Mouse (Mus musculus) midbrain, postnatal 0 days (tissue): ENCODE results near the gene Nudt16l1. TPM values are rescaled to one million over a fixed set of nuclear protein-coding genes. Genes with fewer than 3 reads are reported as not detected.

ENCODE experiments used
- ATAC-seq: fragments of 200-750 bp; cut with Nextera tagmentation; 2 replicates; pipeline ENCODE4 v1.8.0; 2017; ENCODE audit warnings: moderate number of reproducible peaks, mild to moderate bottlenecking, moderate TSS enrichment, moderate library complexity; ENCODE audit not compliant: low FRiP score
- DNase-seq: peaks from one replicate; pipeline ENCODE4 v3.0.0-alpha.2; 2015; ENCODE audit warnings: low spot score
- H3K27ac ChIP-seq: fragments of 300-500 bp; sonication (generic); 2 replicates; pipeline ENCODE4 v1.5.1; 2014; ENCODE audit warnings: low read depth, mild to moderate bottlenecking, low read length, mixed read lengths
- H3K27me3 ChIP-seq: fragments of 300-500 bp; sonication (generic); 2 replicates; pipeline ENCODE4 v1.6.1; 2014; ENCODE audit warnings: low read length, control low read depth, mixed read lengths; ENCODE audit not compliant: insufficient read depth
- H3K36me3 ChIP-seq: fragments of 300-500 bp; sonication (generic); 2 replicates; pipeline ENCODE4 v1.6.1; 2014; ENCODE audit warnings: low read length, control low read depth, mixed read lengths; ENCODE audit not compliant: insufficient read depth
- H3K4me1 ChIP-seq: fragments of 300-500 bp; sonication (generic); 2 replicates; pipeline ENCODE4 v1.6.1; 2014; ENCODE audit warnings: mild to moderate bottlenecking, control low read depth, antibody characterized with exemption, low read length, mixed read lengths; ENCODE audit not compliant: insufficient read depth
- H3K4me2 ChIP-seq: fragments of 300-500 bp; sonication (generic); 2 replicates; pipeline ENCODE4 v1.6.1; 2014; ENCODE audit warnings: low read depth, mild to moderate bottlenecking, low read length, mixed read lengths; ENCODE audit not compliant: poor library complexity, severe bottlenecking
- H3K4me3 ChIP-seq: fragments of 300-500 bp; sonication (generic); 2 replicates; pipeline ENCODE4 v1.5.1; 2014; ENCODE audit warnings: low read depth, mild to moderate bottlenecking, low read length, moderate library complexity
- H3K9ac ChIP-seq: fragments of 300-500 bp; sonication (generic); replicated peaks from 2 replicates; pipeline ENCODE4 v1.6.1; 2014; ENCODE audit warnings: mild to moderate bottlenecking, low read length, moderate library complexity, mixed read lengths; ENCODE audit not compliant: poor library complexity, severe bottlenecking
- H3K9me3 ChIP-seq: fragments of 300-500 bp; sonication (generic); 2 replicates; pipeline ENCODE4 v1.6.1; 2016; ENCODE audit warnings: low read length, control low read depth
- CTCF ChIP-seq: IDR thresholded peaks from 2 replicates; pipeline ENCODE4 v1.5.1; 2016; ENCODE audit warnings: antibody characterized with exemption, mild to moderate bottlenecking
- WGBS: fragments of 180-500 bp; shearing (Covaris S2); extraction: QIAGEN DNeasy Blood & Tissue Kit; methylation state at CpG from one replicate; pipeline ENCODE4 v1.1.7; 2014; 5-methylcytosine and 5-hydroxymethylcytosine counted together
- polyA plus RNA-seq: library from polyadenylated mRNA; unstranded; fragments of >200 nt; fragmentation: Nextera tagmentation; extraction: Ambion mirVana; gene quantifications from 2 replicates; pipeline ENCODE4 v1.2.1, GENCODE M21; 2015
- total RNA-seq: library from RNA; depleted of rRNA; stranded (reverse); fragments of >200 nt; gene quantifications from 2 replicates; pipeline ENCODE4 v1.2.3, GENCODE M21; 2014

Nudt16l1 gene
- total and polyA plus RNA-seq, 2 experiments from 2014 or later = 46.7 to 103 TPM

- no peaks in the 10 kb centered on the region for H3K9me3 ChIP-seq
- H3K36me3 ChIP-seq = peaks cover 51% of the 10 kb centered on the region
- ATAC-seq (no peak), DNase-seq (no peak)
- WGBS = 72% methylated on average over 4 of the region's 4 CpGs
- no peak for TF ChIP-seq CTCF
- H3K4me3 ChIP-seq = no peak overlapping the region
- no peak overlapping the region for H3K27ac ChIP-seq
- no peaks in the 10 kb centered on the region for H3K27me3 ChIP-seq
- no peak overlapping the region for H3K9ac ChIP-seq
- H3K4me1 ChIP-seq = no peaks in the 10 kb centered on the region
- H3K4me2 ChIP-seq = no peak overlapping the region
Observed at GRCm38 (mm10) chr16:4947378-4947777, 8.8 kb downstream of the Nudt16l1 start.

- H3K9me3 ChIP-seq = no peaks in the 10 kb centered on the region
- no peaks in the 10 kb centered on the region for H3K27me3 ChIP-seq
- 86% methylated on average over 3 of the region's 3 CpGs for WGBS
- no peak overlapping the region for H3K9ac ChIP-seq
- ATAC-seq = no peak
- no peak for TF ChIP-seq CTCF
- H3K36me3 ChIP-seq = peaks cover 57% of the 10 kb centered on the region
- no peak overlapping the region for H3K4me2 ChIP-seq
- H3K4me1 ChIP-seq = no peaks in the 10 kb centered on the region
- no peak overlapping the region for H3K4me3 ChIP-seq
- H3K27ac ChIP-seq = no peak overlapping the region
- no peak for DNase-seq
Observed at GRCm38 (mm10) chr16:4956609-4957008, 18.0 kb downstream of the Nudt16l1 start.

- peaks cover 4% of the 10 kb centered on the region; the same call in 1 of the 2 replicates for H3K4me1 ChIP-seq
- no peak overlapping the region for H3K9ac ChIP-seq
- no peaks in the 10 kb centered on the region for H3K9me3 ChIP-seq
- no peak overlapping the region for H3K4me2 ChIP-seq
- no peaks in the 10 kb centered on the region for H3K27me3 ChIP-seq
- 90% methylated on average over 3 of the region's 3 CpGs for WGBS
- H3K27ac ChIP-seq = no peak overlapping the region
- no peak for ATAC-seq
- no peak for DNase-seq
- no peak for TF ChIP-seq CTCF
- H3K4me3 ChIP-seq = no peak overlapping the region
- H3K36me3 ChIP-seq = peaks cover 54% of the 10 kb centered on the region
Observed at GRCm38 (mm10) chr16:4957446-4957845, 18.9 kb downstream of the Nudt16l1 start.

GRCm38 (mm10) chr16:4960260-4960659 is 21.7 kb downstream of the Nudt16l1 start:
- Histone ChIP-seq H3K36me3 (peaks cover 30% of the 10 kb centered on the region), H3K27me3 (no peaks in the 10 kb centered on the region), H3K4me2 (no peak overlapping the region), H3K9me3 (no peaks in the 10 kb centered on the region), H3K27ac (no peak overlapping the region), H3K9ac (no peak overlapping the region), H3K4me3 (no peak overlapping the region), H3K4me1 (peaks cover 17% of the 10 kb centered on the region)
- no peak for TF ChIP-seq CTCF
- 78% methylated on average over 8 of the region's 8 CpGs for WGBS
- no peak for ATAC-seq
- DNase-seq = no peak

- H3K4me1 ChIP-seq = peaks cover 17% of the 10 kb centered on the region
- H3K4me3 ChIP-seq = peak overlapping the region; percentile 63
- peak overlapping the region; percentile 83 for H3K27ac ChIP-seq
- no peaks in the 10 kb centered on the region for H3K27me3 ChIP-seq
- DNase-seq (no peak), ATAC-seq (no peak)
- 37% methylated on average over 9 of the region's 9 CpGs for WGBS
- H3K9ac ChIP-seq = peak overlapping the region; percentile 78
- peak overlapping the region; percentile 65 for H3K4me2 ChIP-seq
- no peak for TF ChIP-seq CTCF
- H3K36me3 ChIP-seq = peaks cover 11% of the 10 kb centered on the region; the same call in 1 of the 2 replicates
- H3K9me3 ChIP-seq = no peaks in the 10 kb centered on the region
Observed at GRCm38 (mm10) chr16:4963346-4963745, 24.8 kb downstream of the Nudt16l1 start.

GRCm38 (mm10) chr16:4963797-4964709 is 25.5 kb downstream of the Nudt16l1 start, which contains the start of gene Anks3:
TSS of gene Anks3 (minus strand) at chr16:4964205.
- Histone ChIP-seq H3K4me2 (peak within 1 kb of the TSS; percentile 65), H3K27ac (peak within 1 kb of the TSS; percentile 83), H3K27me3 (no peaks in the 10 kb centered on the region), H3K9me3 (no peaks in the 10 kb centered on the region), H3K36me3 (peaks cover 13% of the 10 kb centered on the region), H3K4me1 (peaks cover 17% of the 10 kb centered on the region), H3K9ac (peak within 1 kb of the TSS; percentile 78), H3K4me3 (peak within 1 kb of the TSS; percentile 63)
- no peak; the same call in 1 of the 2 replicates for TF ChIP-seq CTCF
- ATAC-seq (peak; percentile 99), DNase-seq (peak; percentile 98)
- under 1% methylated on average over 72 of the region's 76 CpGs for WGBS
